Mouse (Mus musculus) heart, embryonic 15.5 days (tissue): ENCODE data around the gene Rbm4. TPM values are rescaled to one million over a fixed set of nuclear protein-coding genes. Genes with fewer than 3 reads are reported as not detected.

Experiments used
- ATAC-seq: fragments of 200-750 bp; cut with Nextera tagmentation; replicated peaks from 2 replicates; pipeline ENCODE4 v1.8.0; 2017; ENCODE audit warnings: low read depth, moderate TSS enrichment; ENCODE audit not compliant: insufficient number of reproducible peaks, insufficient read depth, low FRiP score
- H3K27ac ChIP-seq: fragments of 300-500 bp; sonication (generic); 2 replicates; pipeline ENCODE4 v1.5.1; 2015; ENCODE audit warnings: mild to moderate bottlenecking, inconsistent platforms
- H3K27me3 ChIP-seq: fragments of 300-500 bp; sonication (generic); 2 replicates; pipeline ENCODE4 v1.6.1; 2015; ENCODE audit warnings: inconsistent platforms
- H3K36me3 ChIP-seq: fragments of 300-500 bp; sonication (generic); 2 replicates; pipeline ENCODE4 v1.6.1; 2015; ENCODE audit warnings: mild to moderate bottlenecking, inconsistent platforms
- H3K4me1 ChIP-seq: fragments of 300-500 bp; sonication (generic); replicated peaks from 2 replicates; pipeline ENCODE4 v1.6.1; 2015; ENCODE audit warnings: inconsistent platforms
- H3K4me2 ChIP-seq: fragments of 300-500 bp; sonication (generic); 2 replicates; pipeline ENCODE4 v1.6.1; 2015; ENCODE audit warnings: inconsistent platforms, mild to moderate bottlenecking, moderate library complexity
- H3K4me3 ChIP-seq: fragments of 300-500 bp; sonication (generic); 2 replicates; pipeline ENCODE4 v1.5.1; 2015; ENCODE audit warnings: mild to moderate bottlenecking, inconsistent platforms
- H3K9ac ChIP-seq: fragments of 300-500 bp; sonication (generic); 2 replicates; pipeline ENCODE4 v1.6.1; 2015; ENCODE audit warnings: mild to moderate bottlenecking, inconsistent platforms
- H3K9me3 ChIP-seq: fragments of 300-500 bp; sonication (generic); replicated peaks from 2 replicates; pipeline ENCODE4 v1.6.1; 2016; ENCODE audit warnings: inconsistent platforms
- WGBS: fragments of 180-500 bp; shearing (Covaris S2); methylation state at CpG from one replicate; pipeline ENCODE4 v1.1.7; 2015; ENCODE audit warnings: mixed read lengths; 5-methylcytosine and 5-hydroxymethylcytosine counted together
- polyA plus RNA-seq: library from polyadenylated mRNA; unstranded; fragments of >200 nt; fragmentation: Nextera tagmentation; extraction: Ambion mirVana; gene quantifications from 2 replicates; pipeline ENCODE4 v1.2.1, GENCODE M21; 2015

Gene Rbm4
- 42.2 and 54.1 TPM in 2 replicates for polyA plus RNA-seq

GRCm38 (mm10) chr19:4793831-4794422 is at the start of gene Rbm4:
Gene Rbm4, minus strand, starts transcription at chr19:4793901.
- H3K36me3 ChIP-seq: peaks cover 27% of the 10 kb centered on the region
- peak within 1 kb of the TSS; percentile 73 for H3K4me3 ChIP-seq
- H3K9me3 ChIP-seq: no peaks in the 10 kb centered on the region
- H3K9ac ChIP-seq: peak within 1 kb of the TSS; percentile 69
- H3K4me2 ChIP-seq: peak within 1 kb of the TSS; percentile 76
- peak; percentile 99 for ATAC-seq
- peaks cover 35% of the 10 kb centered on the region for H3K4me1 ChIP-seq
- H3K27ac ChIP-seq: peak within 1 kb of the TSS; percentile 83
- under 1% methylated on average over 31 of the region's 31 CpGs for WGBS
- no peaks in the 10 kb centered on the region for H3K27me3 ChIP-seq

DNA sequence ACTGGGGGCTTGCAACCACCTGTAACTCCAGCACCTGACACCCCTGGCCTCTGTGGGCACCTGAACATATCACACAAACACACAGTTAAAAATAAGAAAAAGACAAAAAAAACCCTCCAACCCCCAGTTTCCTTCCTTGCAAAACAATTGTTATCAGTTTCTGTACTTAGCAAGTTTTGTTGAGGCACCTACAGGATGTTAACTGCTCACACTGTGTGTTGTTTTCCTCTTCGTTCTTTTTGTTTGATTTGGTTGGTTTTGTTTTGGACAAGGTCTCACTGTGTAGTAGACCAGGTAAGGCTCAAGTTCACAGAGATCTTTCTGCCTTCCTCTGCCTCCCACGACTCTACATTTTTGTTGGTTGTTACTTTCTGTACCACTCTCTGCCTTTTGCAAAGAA is 48.9 kb upstream of the Rbm4 start:
- Histone ChIP-seq H3K9me3 (no peaks in the 10 kb centered on the region), H3K9ac (no peak overlapping the region), H3K4me3 (no peak overlapping the region), H3K36me3 (no peaks in the 10 kb centered on the region), H3K27me3 (peaks cover 32% of the 10 kb centered on the region), H3K4me1 (peaks cover 13% of the 10 kb centered on the region), H3K27ac (no peak overlapping the region), H3K4me2 (no peak overlapping the region)
- ATAC-seq: no peak
- 50% methylated on average over 2 of the region's 2 CpGs for WGBS

DNA sequence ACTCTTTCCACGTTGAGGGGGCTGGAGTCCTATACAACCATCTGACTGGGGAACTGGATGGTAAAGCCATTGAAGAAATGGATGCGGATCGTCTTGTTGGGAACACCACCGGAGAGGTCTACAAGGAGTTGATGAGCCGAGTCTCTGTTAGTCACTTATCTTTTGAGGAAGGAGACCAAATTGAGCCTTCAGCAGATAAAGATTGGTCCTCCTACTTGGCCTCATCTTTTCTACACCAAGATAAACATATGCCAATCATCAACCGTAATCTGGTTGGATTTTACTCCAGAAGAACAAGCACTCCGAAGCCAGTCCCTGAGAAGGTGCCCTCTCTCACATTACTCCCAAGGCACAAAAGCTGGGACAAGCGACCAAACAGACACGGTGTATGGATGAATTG is 47.1 kb upstream of the Rbm4 start:
- H3K4me1 ChIP-seq: peaks cover 13% of the 10 kb centered on the region
- H3K4me3 ChIP-seq: no peak overlapping the region
- peaks cover 29% of the 10 kb centered on the region for H3K27me3 ChIP-seq
- no peak overlapping the region for H3K27ac ChIP-seq
- no peaks in the 10 kb centered on the region for H3K36me3 ChIP-seq
- H3K4me2 ChIP-seq: no peak overlapping the region
- WGBS: 74% methylated on average over 9 of the region's 9 CpGs
- no peak for ATAC-seq
- H3K9me3 ChIP-seq: no peaks in the 10 kb centered on the region
- H3K9ac ChIP-seq: no peak overlapping the region

DNA sequence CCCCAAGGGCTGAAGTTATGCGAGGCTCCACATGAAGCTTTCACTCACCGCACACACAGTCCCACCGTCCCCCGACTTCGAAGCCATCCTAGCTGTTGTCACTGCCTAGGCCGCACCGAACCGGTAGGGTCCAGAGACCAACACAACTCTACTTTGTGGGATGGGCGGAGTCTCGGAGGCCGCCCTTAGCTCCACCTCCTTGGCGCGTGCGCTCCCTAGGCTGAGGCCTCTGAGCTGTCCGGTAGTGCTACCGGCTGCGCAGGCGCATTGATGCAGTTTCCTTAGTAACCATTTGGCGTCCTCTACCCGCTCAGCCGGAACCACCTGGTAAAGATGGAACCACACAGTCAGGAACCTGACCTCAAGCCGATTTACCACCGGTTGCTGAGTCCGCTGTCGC is 45.4 kb upstream of the Rbm4 start, which contains the start of the genes Ccs and Ccdc87:
Gene Ccs, minus strand, starts transcription at position 184 of the 400 bp plus-strand sequence.
Gene Ccdc87, plus strand, starts transcription at position 218 of the 400 bp plus-strand sequence.
- under 1% methylated on average over 25 of the region's 25 CpGs for WGBS
- Histone ChIP-seq H3K4me3 (peak within 1 kb of the TSS; percentile 64), H3K27me3 (peaks cover 29% of the 10 kb centered on the region), H3K9me3 (no peaks in the 10 kb centered on the region), H3K4me2 (peak within 1 kb of the TSS; percentile 95), H3K9ac (peak within 1 kb of the TSS; percentile 83), H3K36me3 (no peaks in the 10 kb centered on the region), H3K4me1 (peaks cover 13% of the 10 kb centered on the region), H3K27ac (no peak within 1 kb of the TSS)
- peak; percentile 99 for ATAC-seq

DNA sequence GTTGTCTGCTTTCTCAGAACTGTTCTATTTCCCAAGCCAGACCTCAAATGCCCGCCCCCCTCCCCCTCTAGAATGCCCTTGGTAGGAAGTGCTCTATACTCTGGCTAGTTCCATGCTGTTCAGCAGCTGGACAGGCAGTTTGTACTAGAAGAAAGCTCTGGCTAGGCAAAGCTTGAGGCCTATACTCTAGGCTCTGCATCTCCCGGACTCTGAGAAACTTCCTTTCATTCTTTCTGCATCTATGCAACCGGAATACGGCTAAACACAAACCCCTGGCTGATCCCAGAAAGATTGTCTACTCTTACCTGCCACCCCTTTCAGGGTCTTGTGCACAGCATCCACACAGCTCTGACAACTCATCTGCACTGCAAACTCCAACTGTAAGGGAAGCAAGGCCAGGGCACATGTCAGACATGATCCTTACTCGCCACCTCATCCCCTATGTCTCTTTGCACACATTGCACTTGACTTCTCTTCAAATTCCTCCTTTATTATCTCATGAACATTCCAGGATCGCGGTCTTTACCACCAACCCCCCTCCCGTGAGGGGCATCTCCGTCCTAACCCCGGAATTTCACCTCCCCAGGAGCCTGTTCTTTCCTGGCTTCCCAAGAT is 44.9 kb upstream of the Rbm4 start:
- Histone ChIP-seq H3K4me2 (peak overlapping the region; percentile 95), H3K27me3 (peaks cover 29% of the 10 kb centered on the region), H3K27ac (no peak overlapping the region), H3K4me1 (peaks cover 13% of the 10 kb centered on the region), H3K36me3 (no peaks in the 10 kb centered on the region), H3K9ac (peak overlapping the region; percentile 83), H3K4me3 (peak overlapping the region; percentile 64), H3K9me3 (no peaks in the 10 kb centered on the region)
- 25% methylated on average over 10 of the region's 10 CpGs for WGBS
- ATAC-seq: no peak

DNA sequence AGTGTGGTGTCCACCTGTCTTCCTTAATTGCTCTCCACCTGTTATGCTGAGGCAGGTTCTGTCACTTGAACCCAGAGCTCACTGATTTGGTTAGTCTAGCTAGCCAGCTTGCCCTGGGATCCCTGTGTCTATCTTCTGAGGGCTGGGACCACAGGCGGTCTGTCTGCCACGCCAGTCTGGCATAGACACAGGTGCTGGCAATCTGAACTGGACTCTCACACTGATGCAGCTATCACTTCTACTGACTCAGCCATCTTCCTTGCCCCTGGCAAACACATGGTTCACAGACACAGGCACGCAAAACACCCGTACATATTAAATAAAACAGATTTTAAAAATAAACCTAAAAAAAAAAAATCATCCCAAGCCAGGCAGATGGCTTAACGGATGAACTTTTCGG is 43.3 kb upstream of the Rbm4 start:
- ATAC-seq: no peak
- no peak overlapping the region for H3K9ac ChIP-seq
- peaks cover 9% of the 10 kb centered on the region for H3K36me3 ChIP-seq
- H3K4me3 ChIP-seq: no peak overlapping the region
- no peak overlapping the region for H3K27ac ChIP-seq
- 89% methylated on average over 6 of the region's 6 CpGs for WGBS
- no peaks in the 10 kb centered on the region for H3K9me3 ChIP-seq
- peaks cover 23% of the 10 kb centered on the region for H3K27me3 ChIP-seq
- no peak overlapping the region for H3K4me2 ChIP-seq
- peaks cover 13% of the 10 kb centered on the region for H3K4me1 ChIP-seq

- Histone ChIP-seq H3K36me3 (peaks cover 9% of the 10 kb centered on the region), H3K4me1 (peaks cover 13% of the 10 kb centered on the region), H3K4me2 (no peak overlapping the region), H3K9me3 (no peaks in the 10 kb centered on the region), H3K27ac (no peak overlapping the region), H3K9ac (no peak overlapping the region), H3K4me3 (no peak overlapping the region), H3K27me3 (peaks cover 14% of the 10 kb centered on the region)
- no peak for ATAC-seq
- WGBS: 65% methylated on average over 2 of the region's 2 CpGs
These were observed 42.4 kb upstream of the Rbm4 start for GRCm38 (mm10) chr19:4836096-4836495.

DNA sequence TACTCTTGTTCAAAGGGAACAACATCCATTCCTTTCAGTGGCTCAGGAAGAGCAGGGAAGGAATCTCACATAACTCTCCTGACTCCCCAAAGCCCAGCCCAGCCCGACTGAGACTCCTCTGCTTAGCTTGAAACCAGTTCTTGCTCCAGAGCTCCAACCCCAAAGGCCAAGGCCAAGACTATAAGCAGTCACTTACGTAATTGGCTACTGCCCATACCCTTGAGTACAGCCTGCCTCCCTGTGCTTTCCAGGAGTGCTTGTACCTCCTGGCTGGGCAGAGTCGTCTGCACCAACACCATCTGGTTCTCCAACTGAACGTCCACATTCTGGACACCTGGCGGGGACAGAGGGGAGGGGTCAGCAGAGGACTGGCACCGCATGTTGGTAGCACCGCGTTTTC is 40.3 kb upstream of the Rbm4 start:
- Histone ChIP-seq H3K4me3 (no peak overlapping the region), H3K27me3 (no peaks in the 10 kb centered on the region), H3K4me2 (no peak overlapping the region), H3K27ac (no peak overlapping the region), H3K9ac (no peak overlapping the region), H3K9me3 (no peaks in the 10 kb centered on the region), H3K4me1 (peaks cover 10% of the 10 kb centered on the region), H3K36me3 (peaks cover 16% of the 10 kb centered on the region)
- ATAC-seq: no peak
- WGBS: 85% methylated on average over 8 of the region's 8 CpGs

- Histone ChIP-seq H3K4me3 (no peak overlapping the region), H3K36me3 (peaks cover 25% of the 10 kb centered on the region)
- 61% methylated on average over 7 of the region's 7 CpGs for WGBS
These were observed 35.5 kb upstream of the Rbm4 start for GRCm38 (mm10) chr19:4829156-4829555.

GRCm38 (mm10) chr19:4828444-4829114 is 34.9 kb upstream of the Rbm4 start:
- no peaks in the 10 kb centered on the region for H3K9me3 ChIP-seq
- WGBS: 58% methylated on average over 16 of the region's 16 CpGs
- H3K36me3 ChIP-seq: peaks cover 26% of the 10 kb centered on the region
- no peak for ATAC-seq
- H3K9ac ChIP-seq: no peak overlapping the region
- H3K4me2 ChIP-seq: no peak overlapping the region
- no peaks in the 10 kb centered on the region for H3K27me3 ChIP-seq
- H3K27ac ChIP-seq: no peak overlapping the region
- H3K4me3 ChIP-seq: no peak overlapping the region
- peaks cover 2% of the 10 kb centered on the region; the same call in 1 of the 2 replicates for H3K4me1 ChIP-seq

More at GRCm38 (mm10) chr19:4829156-4829555, 35.5 kb upstream of the Rbm4 start:
- H3K27ac ChIP-seq: no peak overlapping the region
- no peak for ATAC-seq
- peaks cover 2% of the 10 kb centered on the region; the same call in 1 of the 2 replicates for H3K4me1 ChIP-seq
- no peaks in the 10 kb centered on the region for H3K9me3 ChIP-seq
- no peaks in the 10 kb centered on the region for H3K27me3 ChIP-seq
- no peak overlapping the region for H3K9ac ChIP-seq
- no peak overlapping the region for H3K4me2 ChIP-seq

- ATAC-seq: 0 out of 2 replicates have a peak, but pooled peaks have one; percentile 14
- H3K27ac ChIP-seq: no peak overlapping the region
- no peaks in the 10 kb centered on the region for H3K9me3 ChIP-seq
- peaks cover 10% of the 10 kb centered on the region; the same call in 1 of the 2 replicates for H3K36me3 ChIP-seq
- H3K4me3 ChIP-seq: no peak overlapping the region
- no peaks in the 10 kb centered on the region for H3K27me3 ChIP-seq
- no peak overlapping the region for H3K4me2 ChIP-seq
- no peak overlapping the region for H3K9ac ChIP-seq
- 48% methylated on average over 5 of the region's 5 CpGs for WGBS
- H3K4me1 ChIP-seq: 0 out of 2 replicates have a peak, but pooled peaks cover 3% of the 10 kb centered on the region
These were observed 27.1 kb upstream of the Rbm4 start for GRCm38 (mm10) chr19:4820678-4821303.
